Mouse (Mus musculus) liver, postnatal 0 days (tissue): ENCODE results near the gene Amot. TPM values are rescaled to one million over a fixed set of nuclear protein-coding genes. Genes with fewer than 3 reads are reported as not detected.

Experiments used
- ATAC-seq: fragments of 200-750 bp; cut with Nextera tagmentation; 2 replicates; pipeline ENCODE4 v1.8.0; 2017; ENCODE audit warnings: mild to moderate bottlenecking, moderate library complexity
- DNase-seq: peaks from one replicate; pipeline ENCODE4 v3.0.0-alpha.2; 2016
- H3K27ac ChIP-seq: fragments of 300-500 bp; sonication (generic); 2 replicates; pipeline ENCODE4 v1.5.1; 2014; ENCODE audit warnings: antibody characterized with exemption, moderate library complexity, mild to moderate bottlenecking, low read depth
- H3K27me3 ChIP-seq: fragments of 300-500 bp; sonication (generic); 2 replicates; pipeline ENCODE4 v1.6.1; 2014; ENCODE audit warnings: low read length, control low read depth, mixed read lengths; ENCODE audit not compliant: insufficient read depth
- H3K36me3 ChIP-seq: fragments of 300-500 bp; sonication (generic); replicated peaks from 2 replicates; pipeline ENCODE4 v1.6.1; 2014; ENCODE audit warnings: mild to moderate bottlenecking, control low read depth, low read length, moderate library complexity, mixed read lengths; ENCODE audit not compliant: insufficient read depth
- H3K4me1 ChIP-seq: fragments of 300-500 bp; sonication (generic); 2 replicates; pipeline ENCODE4 v1.6.1; 2014; ENCODE audit warnings: antibody characterized with exemption, mild to moderate bottlenecking, control low read depth; ENCODE audit not compliant: insufficient read depth
- H3K4me2 ChIP-seq: fragments of 300-500 bp; sonication (generic); 2 replicates; pipeline ENCODE4 v1.6.1; 2014; ENCODE audit warnings: low read depth, mild to moderate bottlenecking, low read length, moderate library complexity, mixed read lengths
- H3K4me3 ChIP-seq: fragments of 300-500 bp; sonication (generic); 2 replicates; pipeline ENCODE4 v1.5.1; 2014; ENCODE audit warnings: low read depth, low read length
- H3K9ac ChIP-seq: fragments of 300-500 bp; sonication (generic); replicated peaks from 2 replicates; pipeline ENCODE4 v1.6.1; 2014; ENCODE audit warnings: mild to moderate bottlenecking, moderate library complexity
- H3K9me3 ChIP-seq: fragments of 300-500 bp; sonication (generic); 2 replicates; pipeline ENCODE4 v1.6.1; 2016; ENCODE audit warnings: mild to moderate bottlenecking, control low read depth, low read length, mixed read lengths
- CTCF ChIP-seq: sonication (generic); IDR thresholded peaks from 2 replicates; pipeline ENCODE4 v1.5.1; 2016; ENCODE audit warnings: antibody characterized with exemption, low read depth
- EP300 ChIP-seq: IDR thresholded peaks from 2 replicates; pipeline ENCODE4 v1.6.1; 2016; ENCODE audit warnings: antibody characterized with exemption, low read depth, mild to moderate bottlenecking
- WGBS: fragments of 180-500 bp; shearing (Covaris S2); extraction: QIAGEN DNeasy Blood & Tissue Kit; methylation state at CpG from one replicate; pipeline ENCODE4 v1.1.7; 2014; ENCODE audit not compliant: insufficient replicate concordance; 5-methylcytosine and 5-hydroxymethylcytosine counted together
- polyA plus RNA-seq: library from polyadenylated mRNA; unstranded; fragments of >200 nt; fragmentation: Nextera tagmentation; extraction: Ambion mirVana; gene quantifications from 2 replicates; pipeline ENCODE4 v1.2.1, GENCODE M21; 2015

The Amot gene
- polyA plus RNA-seq, 1 experiment from 2014 or later: 4.9 TPM

- no peak overlapping the region for H3K27ac ChIP-seq
- 47% methylated on average over 10 of the region's 10 CpGs for WGBS
- H3K36me3 ChIP-seq: no peaks in the 10 kb centered on the region
- no peaks in the 10 kb centered on the region for H3K4me1 ChIP-seq
- no peak for TF ChIP-seq EP300
- TF ChIP-seq CTCF: no peak
- H3K9ac ChIP-seq: no peak overlapping the region
- no peaks in the 10 kb centered on the region for H3K9me3 ChIP-seq
- ATAC-seq: no peak
- H3K27me3 ChIP-seq: no peaks in the 10 kb centered on the region
- no peak for DNase-seq
- no peak overlapping the region for H3K4me2 ChIP-seq
- no peak overlapping the region for H3K4me3 ChIP-seq
Measured at GRCm38 (mm10) chrX:145516322-145517066, 11.5 kb upstream of the Amot start.

GRCm38 (mm10) chrX:145515498-145516158 lies 10.6 kb upstream of the Amot start:
- ATAC-seq (no peak), DNase-seq (no peak)
- no peaks in the 10 kb centered on the region for H3K9me3 ChIP-seq
- no peak overlapping the region for H3K4me2 ChIP-seq
- H3K27ac ChIP-seq: no peak overlapping the region
- no peak overlapping the region for H3K9ac ChIP-seq
- WGBS: 68% methylated on average over 9 of the region's 9 CpGs
- no peaks in the 10 kb centered on the region for H3K4me1 ChIP-seq
- no peaks in the 10 kb centered on the region for H3K27me3 ChIP-seq
- TF ChIP-seq CTCF (no peak), EP300 (no peak)
- no peak overlapping the region for H3K4me3 ChIP-seq
- H3K36me3 ChIP-seq: no peaks in the 10 kb centered on the region

DNA sequence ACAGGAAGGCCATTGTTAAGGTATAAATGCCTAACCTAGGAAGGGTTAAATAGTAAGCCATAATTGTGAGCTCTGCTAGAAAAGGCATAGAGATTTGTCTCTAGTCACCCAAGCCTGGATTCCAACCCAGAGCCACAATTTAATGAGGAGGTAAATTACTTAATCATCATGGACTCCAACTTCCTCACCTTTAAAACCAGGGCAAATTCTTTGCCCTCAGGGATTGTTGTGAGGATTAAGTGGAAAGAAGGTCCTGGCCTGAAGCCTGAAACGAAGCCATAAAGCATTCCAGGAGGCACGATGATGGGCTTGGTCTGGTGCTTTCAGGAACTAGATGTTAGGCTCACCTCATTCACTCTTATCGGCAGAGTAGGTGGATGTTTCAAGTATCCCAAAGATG lies 5.7 kb upstream of the Amot start:
- DNase-seq (no peak), ATAC-seq (no peak)
- H3K4me3 ChIP-seq: no peak overlapping the region
- no peak overlapping the region for H3K27ac ChIP-seq
- H3K9me3 ChIP-seq: no peaks in the 10 kb centered on the region
- no peaks in the 10 kb centered on the region for H3K4me1 ChIP-seq
- H3K36me3 ChIP-seq: no peaks in the 10 kb centered on the region
- no peak overlapping the region for H3K9ac ChIP-seq
- no peak overlapping the region for H3K4me2 ChIP-seq
- 51% methylated on average over 3 of the region's 3 CpGs for WGBS
- TF ChIP-seq EP300 (no peak), CTCF (no peak)
- H3K27me3 ChIP-seq: no peaks in the 10 kb centered on the region

GRCm38 (mm10) chrX:145505457-145506201 lies 648 bp upstream of the Amot start:
- TF ChIP-seq EP300 (no peak), CTCF (no peak)
- Histone ChIP-seq H3K36me3 (no peaks in the 10 kb centered on the region), H3K4me3 (peak overlapping the region; percentile 55), H3K9ac (peak overlapping the region; percentile 51; the same call in 1 of the 2 replicates), H3K4me1 (no peaks in the 10 kb centered on the region), H3K9me3 (no peaks in the 10 kb centered on the region), H3K4me2 (peak overlapping the region; percentile 74), H3K27me3 (no peaks in the 10 kb centered on the region), H3K27ac (peak overlapping the region; percentile 69)
- WGBS: 13% methylated on average over 14 of the region's 14 CpGs
- ATAC-seq (peak; percentile 86), DNase-seq (peak; percentile 64)

DNA sequence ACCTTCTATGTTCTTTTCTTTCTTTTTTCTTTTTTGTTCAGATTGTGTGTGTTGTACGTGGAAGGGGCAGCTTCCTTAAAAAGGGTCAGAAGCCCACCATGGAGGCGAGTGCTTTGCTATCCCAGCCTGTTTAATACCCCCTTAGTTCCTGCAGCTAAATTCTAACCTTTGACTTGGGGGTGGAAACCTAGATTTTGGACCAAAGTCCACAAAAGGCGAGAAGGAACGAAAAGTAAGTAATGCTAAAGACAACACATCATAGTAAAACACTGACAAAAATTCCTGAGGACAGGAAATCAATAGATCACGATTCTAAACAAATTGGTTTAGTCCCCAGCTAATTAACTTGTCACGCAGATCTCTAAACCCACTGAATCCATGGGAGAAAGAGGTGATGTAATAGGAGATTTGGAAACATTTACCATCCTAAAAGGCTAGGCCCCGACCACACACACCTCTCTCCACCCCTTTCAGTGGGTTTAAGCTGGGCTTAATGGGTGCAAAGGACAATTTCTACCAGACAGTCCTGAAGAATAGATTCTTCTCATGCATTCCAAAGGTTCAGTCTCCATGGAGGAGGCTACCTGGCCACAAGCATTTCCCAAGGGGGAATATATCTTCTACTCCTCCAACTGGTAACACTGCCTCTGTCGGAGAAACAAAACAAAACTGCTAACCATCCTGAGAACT lies 3.2 kb downstream of the Amot start:
- Histone ChIP-seq H3K9ac (no peak overlapping the region), H3K4me2 (0 out of 2 replicates have a peak overlapping the region, but pooled peaks have one; percentile 27), H3K9me3 (no peaks in the 10 kb centered on the region), H3K4me1 (no peaks in the 10 kb centered on the region), H3K27ac (no peak overlapping the region; the same call in 1 of the 2 replicates), H3K27me3 (no peaks in the 10 kb centered on the region), H3K36me3 (no peaks in the 10 kb centered on the region), H3K4me3 (no peak overlapping the region)
- DNase-seq: no peak
- WGBS: 52% methylated on average over 8 of the region's 8 CpGs
- no peak for TF ChIP-seq EP300
- TF ChIP-seq CTCF: no peak
- no peak for ATAC-seq
